Mouse (Mus musculus) ES-E14 (cell line): Measurements from ENCODE around the gene Gabra4. TPM values are rescaled to one million over a fixed set of nuclear protein-coding genes. Genes with fewer than 3 reads are reported as not detected.

ENCODE experiments used
- DNase-seq: peaks from one replicate; pipeline ENCODE4 v3.0.0-alpha.2; 2013; ENCODE audit warnings: low read depth, low spot score
- H3K27ac ChIP-seq: 2 replicates; pipeline ENCODE4 v1.5.1; 2012; ENCODE audit warnings: low read depth, mild to moderate bottlenecking, low read length, moderate library complexity, mixed read lengths; ENCODE audit not compliant: poor library complexity, insufficient read depth, severe bottlenecking
- H3K36me3 ChIP-seq: 2 replicates; pipeline ENCODE4 v1.6.1; 2012; ENCODE audit warnings: mild to moderate bottlenecking, low read length, moderate library complexity, mixed read lengths; ENCODE audit not compliant: control insufficient read depth, poor library complexity, insufficient read depth, severe bottlenecking
- H3K4me1 ChIP-seq, 2 experiments: fragments of 150-350 bp in 1 of 2; sonication (generic) in 1 of 2; 2 replicates each; pipeline ENCODE4 v1.6.1; 2012; ENCODE audit warnings: low read length in 2 of 2, mild to moderate bottlenecking in 1 of 2, mixed read lengths in 1 of 2; ENCODE audit not compliant: control insufficient read depth in 2 of 2, insufficient read depth in 2 of 2, poor library complexity in 1 of 2
- H3K4me3 ChIP-seq, 2 experiments: fragments of 150-350 bp in 1 of 2; sonication (generic) in 1 of 2; 2 replicates each; pipeline ENCODE4 v1.5.1; 2012; ENCODE audit warnings: low read length in 2 of 2, low read depth in 1 of 2, mild to moderate bottlenecking in 1 of 2, mixed read lengths in 1 of 2; ENCODE audit not compliant: insufficient read depth in 1 of 2, poor library complexity in 1 of 2, severe bottlenecking in 1 of 2
- H3K9ac ChIP-seq: 2 replicates; pipeline ENCODE4 v1.6.1; 2012; ENCODE audit warnings: low read depth, mild to moderate bottlenecking, low read length, mixed read lengths; ENCODE audit not compliant: poor library complexity, insufficient read depth, severe bottlenecking
- H3K9me3 ChIP-seq: fragments of 150-350 bp; sonication (generic); 2 replicates; pipeline ENCODE4 v1.6.1; 2012; ENCODE audit warnings: low read depth, mild to moderate bottlenecking, low read length; ENCODE audit not compliant: control insufficient read depth, insufficient read depth
- CHD2 ChIP-seq: IDR thresholded peaks from 2 replicates; pipeline ENCODE4 v1.6.1; 2014; ENCODE audit warnings: mild to moderate bottlenecking, low read depth, low read length, inconsistent platforms
- HCFC1 ChIP-seq: IDR thresholded peaks from 2 replicates; pipeline ENCODE4 v1.6.1; 2012; ENCODE audit warnings: low read length, inconsistent platforms, borderline replicate concordance; ENCODE audit not compliant: insufficient read depth
- MAFK ChIP-seq: IDR thresholded peaks from 2 replicates; pipeline ENCODE4 v1.6.1; 2014; ENCODE audit warnings: mild to moderate bottlenecking, low read depth, low read length, inconsistent platforms; ENCODE audit not compliant: insufficient read depth
- ZC3H11A ChIP-seq: IDR thresholded peaks from 2 replicates; pipeline ENCODE4 v1.6.1; 2012; ENCODE audit warnings: low read depth, mild to moderate bottlenecking, inconsistent platforms, low read length, borderline replicate concordance
- ZNF384 ChIP-seq: IDR thresholded peaks from 2 replicates; pipeline ENCODE4 v1.6.1; 2012; ENCODE audit warnings: low read depth, low read length, inconsistent platforms
- in situ Hi-C, 2 experiments: fragments of 600-800 bp; cut with MboI; formaldehyde crosslinking; loops; one replicate each; pipeline ENCODE4 v1.15.1; 2025; ENCODE audit warnings: low sequenced_read_pairs in 2 of 2, inconsistent platforms in 1 of 2; ENCODE audit not compliant: unreplicated experiment in 2 of 2
- total RNA-seq: library from RNA; depleted of rRNA; stranded (reverse); fragments of 300-350 nt; gene quantifications from 2 replicates; pipeline ENCODE4 v1.2.3, GENCODE M21; 2012

The Gabra4 gene
- total RNA-seq, 1 experiment, result 0.76 TPM

DNA sequence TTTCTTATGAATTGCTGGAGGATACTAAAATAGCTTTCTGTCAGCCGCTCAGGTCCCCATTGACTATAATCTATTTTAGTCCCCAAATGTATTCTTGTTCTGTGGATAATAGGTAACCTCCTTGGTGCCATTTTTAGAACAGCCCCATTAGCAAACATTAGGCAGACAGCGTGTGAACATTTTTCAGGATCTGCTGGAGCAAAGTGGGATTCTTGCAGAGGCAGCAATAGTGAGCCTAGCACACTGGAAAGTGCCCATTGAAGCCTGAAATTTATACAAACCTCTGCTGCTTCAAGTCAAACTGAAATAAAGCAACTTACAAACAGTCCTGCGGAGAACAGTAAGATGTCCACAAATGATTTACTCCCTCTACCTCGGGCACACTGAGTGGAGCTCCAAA, 51.2 kb downstream of the Gabra4 start:
- TF ChIP-seq ZNF384 (no peak), ZC3H11A (no peak), CHD2 (no peak), MAFK (no peak), HCFC1 (no peak)
- H3K36me3 ChIP-seq, result no peaks in the 10 kb centered on the region
- in situ Hi-C loops, result no loop called here

DNA sequence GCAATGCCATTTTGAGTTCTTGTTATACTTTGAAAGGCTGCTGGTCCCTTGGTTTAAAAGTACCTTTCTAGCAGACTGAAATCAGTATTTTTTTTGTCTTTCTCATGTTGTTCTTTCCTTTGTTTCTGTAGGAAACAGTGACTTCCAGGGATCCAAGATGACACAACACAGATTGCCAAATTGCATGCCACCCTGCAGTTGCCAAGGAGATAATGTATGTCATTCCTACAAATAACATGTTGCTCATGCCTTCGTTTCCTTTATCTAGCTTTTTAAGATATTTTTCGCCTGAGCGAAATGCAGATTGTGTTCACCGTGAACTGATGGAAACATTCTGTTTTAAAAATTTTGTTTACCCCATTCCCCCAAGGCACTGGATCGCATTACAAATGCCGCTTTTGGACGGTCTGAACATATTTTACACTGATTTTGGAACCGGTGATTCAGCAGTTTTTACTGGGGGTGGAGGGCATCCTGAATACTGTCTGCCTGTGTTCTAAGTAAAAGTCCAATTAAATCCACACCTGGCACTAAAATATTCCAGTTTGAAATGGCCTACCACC, 53.9 kb downstream of the Gabra4 start:
- Histone ChIP-seq H3K27ac (no peak overlapping the region), H3K36me3 (no peaks in the 10 kb centered on the region), H3K4me3 (no peak overlapping the region), H3K9me3 (no peaks in the 10 kb centered on the region), H3K4me1 (no peaks in the 10 kb centered on the region), H3K9ac (no peak overlapping the region)
- in situ Hi-C loops, result no loop called here
- no peak for DNase-seq
- no peak for TF ChIP-seq MAFK

More for the DNA sequence above, 51.2 kb downstream of the Gabra4 start:
- Histone ChIP-seq H3K27ac (no peak overlapping the region), H3K9me3 (no peaks in the 10 kb centered on the region), H3K4me3 (no peak overlapping the region), H3K9ac (no peak overlapping the region), H3K4me1 (no peaks in the 10 kb centered on the region)
- no peak for DNase-seq

DNA sequence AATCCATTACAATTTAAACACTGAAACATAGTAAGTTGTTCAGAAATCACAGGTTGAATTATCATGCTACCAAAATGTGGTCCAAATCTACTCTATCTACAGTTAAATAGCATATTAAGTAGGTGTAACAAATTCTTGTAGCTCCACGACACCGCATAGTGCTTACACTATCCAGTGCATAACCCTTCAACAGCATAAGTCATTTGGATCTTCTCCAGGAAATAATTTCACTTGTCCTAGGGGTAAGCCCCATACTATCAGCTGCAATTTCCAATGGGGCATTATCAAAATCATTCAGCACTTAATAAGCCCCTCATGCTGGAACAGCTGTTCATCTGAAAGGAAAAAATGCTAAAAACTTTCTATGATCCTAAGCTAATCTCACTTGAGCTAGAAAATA, 62.8 kb downstream of the Gabra4 start:
- no peak for TF ChIP-seq HCFC1
- no peak for TF ChIP-seq MAFK
- Histone ChIP-seq H3K27ac (no peak overlapping the region), H3K9me3 (no peaks in the 10 kb centered on the region), H3K9ac (no peak overlapping the region), H3K4me3 (no peak overlapping the region), H3K36me3 (no peaks in the 10 kb centered on the region), H3K4me1 (no peaks in the 10 kb centered on the region)
- in situ Hi-C loops, result no loop called here
- no peak for DNase-seq

DNA sequence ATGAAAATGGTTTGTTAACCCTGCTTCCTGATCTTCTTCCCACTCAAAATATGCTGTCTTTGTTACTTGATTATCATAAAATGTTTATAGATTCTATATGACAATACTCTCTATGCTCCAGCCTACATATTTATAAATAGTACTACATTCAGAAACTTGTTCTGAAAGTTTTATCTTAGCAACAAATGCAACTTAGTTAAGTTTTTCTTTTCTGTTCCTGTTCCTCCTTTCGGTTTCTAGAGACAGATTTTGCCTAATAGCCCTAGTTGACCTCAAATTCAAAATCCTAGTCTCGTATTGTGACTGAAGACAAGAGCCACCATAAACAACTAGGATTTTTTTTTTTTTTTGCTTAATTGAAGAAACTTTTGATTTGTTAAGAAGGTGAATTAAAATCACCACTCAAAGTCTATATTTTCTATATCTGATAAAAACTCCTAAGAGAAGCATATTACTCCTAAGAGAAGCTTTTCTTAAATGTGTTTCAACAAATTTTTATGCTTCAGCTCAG, 64.3 kb downstream of the Gabra4 start:
- in situ Hi-C loops, result no loop called here

DNA sequence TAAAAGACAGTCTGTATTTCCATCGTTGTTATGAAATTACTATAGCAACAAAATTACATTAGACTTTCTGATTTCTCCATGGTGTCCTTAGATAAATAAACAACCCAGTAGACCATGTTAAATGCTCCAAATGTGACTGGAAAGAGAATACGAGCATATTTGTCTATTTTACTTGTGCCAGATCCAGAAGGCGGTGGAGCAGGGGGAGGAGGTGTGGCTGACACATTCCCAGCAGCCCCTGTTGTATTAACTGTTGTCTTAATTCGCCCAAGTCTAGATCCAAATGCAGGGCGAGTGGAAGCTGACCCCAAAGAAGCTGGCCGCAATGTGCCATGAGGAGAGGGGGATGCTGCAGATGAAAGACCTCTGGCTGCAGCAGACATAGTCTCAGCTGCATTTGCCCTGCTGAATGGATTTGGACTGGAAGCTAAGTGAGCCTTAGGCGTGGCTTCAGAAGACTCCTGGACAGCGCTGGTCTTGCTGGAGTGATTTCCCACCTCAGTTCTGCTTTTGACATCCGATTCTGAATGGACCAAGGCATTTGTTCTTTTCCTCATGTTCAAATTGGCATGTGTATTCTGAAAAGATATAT, 86.4 kb downstream of the Gabra4 start:
- no peaks in the 10 kb centered on the region for H3K36me3 ChIP-seq
- H3K27ac ChIP-seq, result no peak overlapping the region
- in situ Hi-C loops, result no loop called here
- DNase-seq, result no peak
- no peaks in the 10 kb centered on the region for H3K4me1 ChIP-seq
- no peaks in the 10 kb centered on the region for H3K9me3 ChIP-seq
- no peak for TF ChIP-seq CHD2
- no peak for TF ChIP-seq ZNF384
- no peak for TF ChIP-seq HCFC1
- H3K9ac ChIP-seq, result no peak overlapping the region
- no peak overlapping the region for H3K4me3 ChIP-seq

More for the DNA sequence above, 64.3 kb downstream of the Gabra4 start:
- H3K27ac ChIP-seq, result no peak overlapping the region
- H3K36me3 ChIP-seq, result no peaks in the 10 kb centered on the region
- no peaks in the 10 kb centered on the region for H3K4me1 ChIP-seq
- DNase-seq, result no peak
- no peaks in the 10 kb centered on the region for H3K9me3 ChIP-seq
- TF ChIP-seq HCFC1, result no peak
- no peak for TF ChIP-seq CHD2
- TF ChIP-seq ZC3H11A, result no peak
- TF ChIP-seq MAFK, result no peak
- H3K9ac ChIP-seq, result no peak overlapping the region
- H3K4me3 ChIP-seq, result no peak overlapping the region
